Mouse (Mus musculus) liver, adult 2 months (tissue): ENCODE measurements around the gene Olfr802. TPM values are rescaled to one million over a fixed set of nuclear protein-coding genes. Genes with fewer than 3 reads are reported as not detected.

ENCODE experiments used
- DNase-seq: peaks from one replicate; pipeline ENCODE4 v3.0.0-alpha.2; 2011; ENCODE audit warnings: low read depth, low spot score; ENCODE audit errors: extremely low read depth
- H3K27ac ChIP-seq: fragments of 200-500 bp; replicated peaks from 2 replicates; pipeline ENCODE4 v1.5.1; 2012; ENCODE audit warnings: low read depth, mild to moderate bottlenecking, control low read depth, inconsistent platforms, low read length; ENCODE audit not compliant: insufficient read depth
- H3K27me3 ChIP-seq: fragments of 200-500 bp; 2 replicates; pipeline ENCODE4 v1.6.1; 2012; ENCODE audit warnings: mild to moderate bottlenecking, moderate library complexity, low read length, inconsistent platforms; ENCODE audit not compliant: control insufficient read depth, insufficient read depth
- H3K36me3 ChIP-seq: fragments of 200-500 bp; 2 replicates; pipeline ENCODE4 v1.6.1; 2012; ENCODE audit warnings: low read length, inconsistent platforms; ENCODE audit not compliant: control insufficient read depth, insufficient read depth
- H3K4me1 ChIP-seq: fragments of 200-500 bp; 2 replicates; pipeline ENCODE4 v1.6.1; 2011; ENCODE audit warnings: low read length; ENCODE audit not compliant: control insufficient read depth, insufficient read depth
- H3K4me3 ChIP-seq: fragments of 200-500 bp; 2 replicates; pipeline ENCODE4 v1.5.1; 2011; ENCODE audit warnings: low read depth, mild to moderate bottlenecking, control low read depth, low read length, moderate library complexity; ENCODE audit not compliant: insufficient read depth
- H3K79me2 ChIP-seq: fragments of 200-500 bp; 2 replicates; pipeline ENCODE4 v1.6.1; 2012; ENCODE audit warnings: inconsistent platforms, mild to moderate bottlenecking, low read length, moderate library complexity; ENCODE audit not compliant: control insufficient read depth, insufficient read depth
- H3K9ac ChIP-seq: fragments of 200-500 bp; 2 replicates; pipeline ENCODE4 v1.6.1; 2012; ENCODE audit warnings: low read depth, mild to moderate bottlenecking, control low read depth, inconsistent platforms, low read length
- CTCF ChIP-seq: fragments of 200-500 bp; IDR thresholded peaks from 2 replicates; pipeline ENCODE4 v1.5.1; 2011; ENCODE audit warnings: low read depth, low read length, control low read depth
- POLR2A ChIP-seq: fragments of 200-500 bp; IDR thresholded peaks from 2 replicates; pipeline ENCODE4 v1.6.1; 2011; ENCODE audit warnings: low read length, control low read depth; ENCODE audit not compliant: insufficient read depth; ENCODE audit errors: extremely low read depth
- WGBS: fragments of 180-500 bp; shearing (Covaris S2); methylation state at CpG from one replicate; pipeline ENCODE4 v1.1.7; 2018; 5-methylcytosine and 5-hydroxymethylcytosine counted together
- polyA plus RNA-seq: library from polyadenylated mRNA; depleted of rRNA; stranded (reverse); fragments of >200 nt; gene quantifications from 2 replicates; pipeline ENCODE4 v1.2.3, GENCODE M21; 2012; rRNA removed
- total RNA-seq: library from RNA; depleted of rRNA; stranded (reverse); fragments of >200 nt; gene quantifications from 2 replicates; pipeline ENCODE4 v1.2.3, GENCODE M21; 2014; rRNA removed

The Olfr802 gene
- total and polyA plus RNA-seq, 2 experiments = not detected

DNA sequence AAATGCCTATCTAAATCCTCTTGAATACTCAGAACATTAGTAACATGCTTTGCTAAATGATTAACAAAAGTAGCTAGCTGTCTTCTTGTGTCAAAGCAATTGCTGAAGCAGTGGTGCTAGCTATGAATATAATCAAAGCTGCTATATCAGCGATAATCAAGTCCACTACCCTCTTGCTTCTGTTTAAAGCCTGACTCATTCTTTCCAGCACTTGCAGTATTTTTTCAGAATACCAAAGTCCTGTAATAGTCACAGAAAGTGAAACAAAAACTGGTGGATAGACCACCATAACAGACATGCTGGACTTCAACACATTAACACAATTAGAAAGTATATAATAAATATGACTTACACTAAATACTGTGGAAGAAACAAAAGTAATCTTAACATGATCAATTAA is 36.2 kb downstream of the Olfr802 start:
- Histone ChIP-seq H3K36me3 (no peaks in the 10 kb centered on the region), H3K27ac (no peak overlapping the region), H3K4me1 (no peaks in the 10 kb centered on the region), H3K9ac (no peak overlapping the region), H3K27me3 (no peaks in the 10 kb centered on the region), H3K4me3 (no peak overlapping the region), H3K79me2 (no peaks in the 10 kb centered on the region)
- TF ChIP-seq POLR2A (no peak), CTCF (no peak)
- WGBS = 91% methylated on average over 1 of the region's 1 CpGs
- DNase-seq = no peak

DNA sequence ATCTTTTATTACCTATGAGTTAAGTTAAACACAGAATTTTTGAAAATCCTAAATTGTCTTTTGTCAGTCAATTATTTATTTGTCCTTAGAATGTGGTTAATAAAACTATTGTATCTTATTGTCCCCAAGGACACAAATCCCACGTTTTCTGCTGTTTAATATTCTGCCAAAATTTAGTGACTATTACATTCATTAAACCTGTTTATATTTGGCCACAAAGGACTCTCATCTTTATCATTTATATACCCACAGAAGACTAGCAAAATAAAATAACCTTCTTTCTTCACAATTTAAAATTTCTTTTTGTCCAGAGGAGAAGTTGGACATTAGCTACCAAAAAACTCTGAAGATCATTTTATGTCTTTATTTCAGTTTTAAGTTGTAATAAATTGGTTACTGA is 50.8 kb downstream of the Olfr802 start, which contains the start of gene Olfr799:
Olfr799 (plus strand) TSS at position 301 of the 400 bp plus-strand sequence.
- Histone ChIP-seq H3K27ac (no peak within 1 kb of the TSS), H3K79me2 (no peaks in the 10 kb centered on the region), H3K36me3 (no peaks in the 10 kb centered on the region), H3K4me1 (no peaks in the 10 kb centered on the region), H3K9ac (no peak within 1 kb of the TSS), H3K27me3 (no peaks in the 10 kb centered on the region), H3K4me3 (no peak within 1 kb of the TSS)
- no peak for DNase-seq
- 8% methylated on average over 1 of the region's 1 CpGs for WGBS
- no peak for TF ChIP-seq POLR2A

DNA sequence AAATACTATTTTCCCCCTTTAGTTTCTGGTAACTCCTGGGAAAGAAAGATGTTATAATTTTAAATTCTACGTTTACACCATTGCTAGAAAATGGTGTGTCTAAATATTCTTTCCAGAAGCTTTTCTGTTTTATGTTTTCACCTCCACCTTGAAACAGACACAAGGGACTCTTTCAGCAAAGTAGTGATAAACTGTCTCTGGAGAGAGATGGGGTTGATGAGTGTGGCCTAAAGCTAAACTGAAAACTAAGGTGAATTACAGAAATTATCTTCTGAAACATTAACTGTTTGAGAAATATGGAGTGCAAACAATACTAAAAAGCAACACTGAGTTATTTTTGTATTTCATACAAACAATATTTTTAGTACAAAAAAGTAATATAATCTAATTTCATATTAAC is 60.1 kb downstream of the Olfr802 start, which contains the start of gene Olfr798:
Olfr798 (minus strand) TSS at position 101 of the 400 bp plus-strand sequence.
- H3K27me3 ChIP-seq = no peaks in the 10 kb centered on the region
- H3K36me3 ChIP-seq = no peaks in the 10 kb centered on the region
- H3K79me2 ChIP-seq = no peaks in the 10 kb centered on the region
- DNase-seq = no peak
- H3K4me1 ChIP-seq = no peaks in the 10 kb centered on the region
- WGBS = 55% methylated on average over 1 of the region's 1 CpGs
- H3K9ac ChIP-seq = no peak within 1 kb of the TSS
- TF ChIP-seq CTCF (no peak), POLR2A (no peak)
- no peak within 1 kb of the TSS for H3K27ac ChIP-seq
- H3K4me3 ChIP-seq = no peak within 1 kb of the TSS

Other genes with a start within 250 kb of the Olfr802 start
- gene Olfr787, start 226.3 kb downstream of the Olfr802 start, total RNA-seq = not detected in 2 replicates
- gene Olfr787, start 226.3 kb downstream of the Olfr802 start, polyA plus RNA-seq = not detected in 2 replicates
- gene Olfr788, start 217.2 kb downstream of the Olfr802 start, total RNA-seq = not detected in 2 replicates
- gene Olfr788, start 217.2 kb downstream of the Olfr802 start, polyA plus RNA-seq = not detected in 2 replicates
- not detected in 2 replicates for gene Olfr789, start 203.4 kb downstream of the Olfr802 start, total RNA-seq
- gene Olfr789, start 203.4 kb downstream of the Olfr802 start, polyA plus RNA-seq = not detected in 2 replicates
- not detected in 2 replicates for gene Olfr790, start 189.7 kb downstream of the Olfr802 start, total RNA-seq
- gene Olfr790, start 189.7 kb downstream of the Olfr802 start, polyA plus RNA-seq = not detected in 2 replicates
- not detected in 2 replicates for gene Olfr791, start 166.4 kb downstream of the Olfr802 start, total RNA-seq
- gene Olfr791, start 166.4 kb downstream of the Olfr802 start, polyA plus RNA-seq = not detected in 2 replicates
- gene Olfr792, start 149.0 kb downstream of the Olfr802 start, total RNA-seq = not detected in 2 replicates
- not detected in 2 replicates for gene Olfr792, start 149.0 kb downstream of the Olfr802 start, polyA plus RNA-seq
- gene Olfr794, start 120.5 kb downstream of the Olfr802 start, total RNA-seq = not detected in 2 replicates
- gene Olfr794, start 120.5 kb downstream of the Olfr802 start, polyA plus RNA-seq = not detected in 2 replicates
- not detected in 2 replicates for gene Olfr796, start 75.6 kb downstream of the Olfr802 start, total RNA-seq
- gene Olfr796, start 75.6 kb downstream of the Olfr802 start, polyA plus RNA-seq = not detected in 2 replicates
- gene Olfr798, start 60.2 kb downstream of the Olfr802 start, total RNA-seq = not detected in 2 replicates
- gene Olfr798, start 60.2 kb downstream of the Olfr802 start, polyA plus RNA-seq = not detected in 2 replicates
- not detected in 2 replicates for gene Olfr799, start 50.7 kb downstream of the Olfr802 start, total RNA-seq
- gene Olfr799, start 50.7 kb downstream of the Olfr802 start, polyA plus RNA-seq = not detected in 2 replicates
- not detected in 2 replicates for gene Olfr800, start 30.5 kb downstream of the Olfr802 start, total RNA-seq
- not detected in 2 replicates for gene Olfr800, start 30.5 kb downstream of the Olfr802 start, polyA plus RNA-seq
- gene Olfr801, start 14.3 kb downstream of the Olfr802 start, total RNA-seq = not detected in 2 replicates
- gene Olfr801, start 14.3 kb downstream of the Olfr802 start, polyA plus RNA-seq = not detected in 2 replicates
- gene Olfr803, start 6.1 kb upstream of the Olfr802 start, total RNA-seq = not detected in 2 replicates
- gene Olfr803, start 6.1 kb upstream of the Olfr802 start, polyA plus RNA-seq = not detected in 2 replicates
- not detected in 2 replicates for gene Olfr804, start 15.0 kb upstream of the Olfr802 start, total RNA-seq
- not detected in 2 replicates for gene Olfr804, start 15.0 kb upstream of the Olfr802 start, polyA plus RNA-seq
- gene Olfr805, start 41.2 kb upstream of the Olfr802 start, total RNA-seq = not detected in 2 replicates
- gene Olfr805, start 41.2 kb upstream of the Olfr802 start, polyA plus RNA-seq = not detected in 2 replicates
- not detected in 2 replicates for gene Olfr806, start 53.8 kb upstream of the Olfr802 start, total RNA-seq
- gene Olfr806, start 53.8 kb upstream of the Olfr802 start, polyA plus RNA-seq = not detected in 2 replicates
- gene Olfr807, start 69.6 kb upstream of the Olfr802 start, total RNA-seq = not detected in 2 replicates
- gene Olfr807, start 69.6 kb upstream of the Olfr802 start, polyA plus RNA-seq = not detected in 2 replicates
- gene Olfr808, start 77.3 kb upstream of the Olfr802 start, total RNA-seq = not detected in 2 replicates
- gene Olfr808, start 77.3 kb upstream of the Olfr802 start, polyA plus RNA-seq = not detected in 2 replicates
- gene Olfr809, start 86.5 kb upstream of the Olfr802 start, total RNA-seq = not detected in 2 replicates
- not detected in 2 replicates for gene Olfr809, start 86.5 kb upstream of the Olfr802 start, polyA plus RNA-seq
- gene Olfr810, start 106.7 kb upstream of the Olfr802 start, total RNA-seq = not detected in 2 replicates
- gene Olfr810, start 106.7 kb upstream of the Olfr802 start, polyA plus RNA-seq = not detected in 2 replicates
- gene Olfr811, start 116.2 kb upstream of the Olfr802 start, total RNA-seq = not detected in 2 replicates
- gene Olfr811, start 116.2 kb upstream of the Olfr802 start, polyA plus RNA-seq = not detected in 2 replicates
- gene Olfr812, start 157.9 kb upstream of the Olfr802 start, total RNA-seq = not detected in 2 replicates
- not detected in 2 replicates for gene Olfr812, start 157.9 kb upstream of the Olfr802 start, polyA plus RNA-seq
- gene Olfr813, start 167.2 kb upstream of the Olfr802 start, total RNA-seq = not detected in 2 replicates
- gene Olfr813, start 167.2 kb upstream of the Olfr802 start, polyA plus RNA-seq = not detected in 2 replicates
- gene Olfr814, start 191.7 kb upstream of the Olfr802 start, total RNA-seq = not detected in 2 replicates
- gene Olfr814, start 191.7 kb upstream of the Olfr802 start, polyA plus RNA-seq = not detected in 2 replicates
- 0.13 TPM in 1 of 2 replicates, not detected in the other for gene Olfr815, start 217.7 kb upstream of the Olfr802 start, total RNA-seq
- not detected in 2 replicates for gene Olfr815, start 217.7 kb upstream of the Olfr802 start, polyA plus RNA-seq
- not detected in 2 replicates for gene Olfr816, start 227.4 kb upstream of the Olfr802 start, total RNA-seq
- not detected in 2 replicates for gene Olfr816, start 227.4 kb upstream of the Olfr802 start, polyA plus RNA-seq